Mouse (Mus musculus) lung, postnatal 0 days (tissue): ENCODE data around the gene Tmem117.

ENCODE experiments used
- CTCF ChIP-seq: IDR thresholded peaks from 2 replicates; pipeline ENCODE4 v1.5.1; 2016; ENCODE audit warnings: antibody characterized with exemption, mild to moderate bottlenecking
- EP300 ChIP-seq: IDR thresholded peaks from 2 replicates; pipeline ENCODE4 v1.6.1; 2016; ENCODE audit warnings: antibody characterized with exemption, mild to moderate bottlenecking, control low read depth

DNA sequence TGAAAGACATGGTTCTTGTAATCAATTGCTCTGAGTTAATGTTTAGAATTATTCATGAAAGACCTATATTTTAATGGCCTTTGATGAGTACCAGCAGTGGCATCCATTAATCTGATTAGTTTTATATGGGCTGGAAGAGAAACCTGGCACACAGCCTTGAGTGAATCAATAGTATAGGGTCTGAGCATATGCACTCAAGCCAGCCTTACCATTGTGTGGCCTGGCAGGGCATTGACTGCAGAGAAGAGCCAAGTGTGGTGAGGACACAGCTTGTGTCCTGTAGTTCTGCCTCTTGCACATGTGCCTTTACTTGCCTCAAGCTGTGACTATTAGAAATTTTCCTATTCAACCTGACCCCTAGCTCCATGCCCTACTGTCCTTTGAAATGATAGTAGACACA is 472.5 kb downstream of the Tmem117 start:
- no peak for TF ChIP-seq CTCF
- TF ChIP-seq EP300, result no peak
